Comparison of ENCODE assay signal across 8 mouse cellular contexts in the genomic region with DNA sequence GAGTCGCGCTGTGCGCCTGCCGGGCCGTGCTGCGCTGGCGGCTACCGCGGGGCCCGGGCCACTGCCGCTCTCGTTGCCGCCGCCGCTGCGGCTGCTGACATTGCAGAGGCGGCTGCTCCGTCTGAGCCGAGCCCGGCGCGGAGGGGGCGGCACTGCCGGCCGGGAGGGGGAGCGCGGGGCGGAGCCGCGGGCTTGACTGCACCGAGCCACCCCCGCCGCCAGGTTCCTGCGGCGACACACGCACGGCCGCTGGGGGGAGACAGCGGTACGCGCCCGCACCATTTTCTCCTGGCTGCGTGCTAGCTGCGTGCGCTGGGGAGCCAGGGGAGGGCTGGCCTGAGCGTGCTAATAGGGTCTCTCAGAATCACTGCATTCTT. TPM values are rescaled to one million over a fixed set of nuclear protein-coding genes. Genes with fewer than 3 reads are reported as not detected.
DNase-seq lines count a peak whose midpoint lies in the region; ATAC-seq and TF ChIP-seq lines count a peak whose summit lies in the region.

A gene (minus strand): TSS at position 131 of the 377 bp plus-strand sequence.

- peak within 1 kb of the TSS; percentile 56 for H3K4me3 ChIP-seq in embryonic fibroblast, embryonic 13.5 days (ENCODE audit: insufficient read depth, low read length)
- peak within 1 kb of the TSS; percentile 66 for H3K4me3 ChIP-seq in heart, embryonic 12.5 days
- H3K4me3 ChIP-seq in kidney, embryonic 14.5 days (ENCODE audit: low read length) = peak within 1 kb of the TSS; percentile 67
- peak within 1 kb of the TSS; percentile 72 for H3K4me3 ChIP-seq in limb, embryonic 12.5 days (replicated peaks)
- peak within 1 kb of the TSS; percentile 70 for H3K4me3 ChIP-seq in midbrain, embryonic 13.5 days (replicated peaks)

- H3K36me3 ChIP-seq in heart, embryonic 12.5 days = no peaks in the 10 kb centered on the region
- no peaks in the 10 kb centered on the region for H3K36me3 ChIP-seq in kidney, embryonic 14.5 days (ENCODE audit: control insufficient read depth, insufficient read depth, low read length)
- H3K36me3 ChIP-seq in limb, embryonic 12.5 days = no peaks in the 10 kb centered on the region
- no peaks in the 10 kb centered on the region for H3K36me3 ChIP-seq in midbrain, embryonic 13.5 days

- TF ChIP-seq CTCF in brain, embryonic 14.5 days (IDR thresholded peaks at IDR 0.05; ENCODE audit: borderline replicate concordance, extremely low read depth, insufficient read depth, insufficient read length) = peak; percentile 92
- peak; percentile 90 for TF ChIP-seq CTCF in embryonic fibroblast, embryonic 13.5 days (IDR thresholded peaks at IDR 0.05; ENCODE audit: borderline replicate concordance, insufficient read depth, low read length)

- H3K4me2 ChIP-seq in heart, embryonic 12.5 days = peak within 1 kb of the TSS; percentile 99
- H3K4me2 ChIP-seq in kidney, embryonic 14.5 days (replicated peaks; ENCODE audit: low read depth, low read length) = peak within 1 kb of the TSS; percentile 98
- peak within 1 kb of the TSS; percentile 98 for H3K4me2 ChIP-seq in limb, embryonic 12.5 days
- peak within 1 kb of the TSS; percentile 79 for H3K4me2 ChIP-seq in midbrain, embryonic 13.5 days (replicated peaks)

- peak; percentile 97 for DNase-seq in brain, embryonic 14.5 days (ENCODE audit: low read depth)
- DNase-seq in spleen, adult 18-20 months = peak; percentile 15 to 42

- H3K27me3 ChIP-seq in heart, embryonic 12.5 days (replicated peaks) = peaks cover 51% of the 10 kb centered on the region
- peaks cover 38% of the 10 kb centered on the region for H3K27me3 ChIP-seq in kidney, embryonic 14.5 days (ENCODE audit: control insufficient read depth, insufficient read depth, low read length)
- peaks cover 71% of the 10 kb centered on the region for H3K27me3 ChIP-seq in limb, embryonic 12.5 days
- peaks cover 22% of the 10 kb centered on the region; the same call in 1 of the 2 replicates for H3K27me3 ChIP-seq in midbrain, embryonic 13.5 days

- peak; percentile 90 for ATAC-seq in heart, embryonic 12.5 days (ENCODE audit: insufficient number of reproducible peaks, low FRiP score)
- ATAC-seq in kidney, embryonic 14.5 days (ENCODE audit: low FRiP score, low TSS enrichment) = peak; percentile 93
- peak; percentile 89 for ATAC-seq in limb, embryonic 12.5 days (ENCODE audit: insufficient number of reproducible peaks, insufficient read depth, low FRiP score, low TSS enrichment, low read depth)
- peak; percentile 95 for ATAC-seq in midbrain, embryonic 13.5 days
- ATAC-seq in erythroid progenitor cell, adult 5-6 weeks (replicated peaks; ENCODE audit: low FRiP score, poor library complexity, severe bottlenecking) = no peak

- TF ChIP-seq POLR2A in brain, embryonic 14.5 days (IDR thresholded peaks at IDR 0.05; ENCODE audit: borderline replicate concordance, extremely low read depth, insufficient read depth, insufficient read length, poor library complexity, severe bottlenecking) = peak; percentile 99
- TF ChIP-seq POLR2A in embryonic fibroblast, embryonic 13.5 days (IDR thresholded peaks at IDR 0.05; ENCODE audit: low read depth, low read length) = peak; percentile 47

- no peaks in the 10 kb centered on the region for H3K4me1 ChIP-seq in embryonic fibroblast, embryonic 13.5 days (ENCODE audit: control insufficient read depth, insufficient read depth, low read length)
- peaks cover 12% of the 10 kb centered on the region for H3K4me1 ChIP-seq in heart, embryonic 12.5 days (replicated peaks)
- H3K4me1 ChIP-seq in kidney, embryonic 14.5 days (ENCODE audit: control insufficient read depth, insufficient read depth, low read length) = 0 out of 2 replicates have a peak, but pooled peaks cover 6% of the 10 kb centered on the region
- H3K4me1 ChIP-seq in limb, embryonic 12.5 days (replicated peaks) = peaks cover 19% of the 10 kb centered on the region
- peaks cover 42% of the 10 kb centered on the region for H3K4me1 ChIP-seq in midbrain, embryonic 13.5 days (replicated peaks)

- under 1% methylated on average over 31 of the region's 46 CpGs for WGBS in heart, embryonic 12.5 days
- WGBS in kidney, embryonic 14.5 days = 2% methylated on average over 36 of the region's 46 CpGs
- 1% methylated on average over 21 of the region's 46 CpGs for WGBS in limb, embryonic 12.5 days
- WGBS in midbrain, embryonic 13.5 days = under 1% methylated on average over 39 of the region's 46 CpGs

- peak within 1 kb of the TSS; percentile 81 for H3K9ac ChIP-seq in heart, embryonic 12.5 days
- peak within 1 kb of the TSS; percentile 60 for H3K9ac ChIP-seq in kidney, embryonic 14.5 days (ENCODE audit: low read depth, low read length)
- peak within 1 kb of the TSS; percentile 71 for H3K9ac ChIP-seq in limb, embryonic 12.5 days (replicated peaks)
- H3K9ac ChIP-seq in midbrain, embryonic 13.5 days (replicated peaks) = peak within 1 kb of the TSS; percentile 95

- no peak within 1 kb of the TSS for H3K27ac ChIP-seq in embryonic fibroblast, embryonic 13.5 days (ENCODE audit: insufficient read depth, low read length)
- no peak within 1 kb of the TSS for H3K27ac ChIP-seq in heart, embryonic 12.5 days (ENCODE audit: poor library complexity, severe bottlenecking)
- H3K27ac ChIP-seq in kidney, embryonic 14.5 days (ENCODE audit: low read depth, low read length) = no peak within 1 kb of the TSS
- H3K27ac ChIP-seq in limb, embryonic 12.5 days = peak within 1 kb of the TSS; percentile 45; the same call in 1 of the 2 replicates
- H3K27ac ChIP-seq in midbrain, embryonic 13.5 days = peak within 1 kb of the TSS; percentile 97

- H3K9me3 ChIP-seq in heart, embryonic 12.5 days (replicated peaks) = no peaks in the 10 kb centered on the region
- no peaks in the 10 kb centered on the region for H3K9me3 ChIP-seq in kidney, embryonic 14.5 days (ENCODE audit: control insufficient read depth, low read length)
- 0 out of 2 replicates have a peak, but pooled peaks cover 4% of the 10 kb centered on the region for H3K9me3 ChIP-seq in limb, embryonic 12.5 days
- H3K9me3 ChIP-seq in midbrain, embryonic 13.5 days = no peaks in the 10 kb centered on the region

RNA-seq across cellular contexts. Expression of the gene that starts here (rescaled TPM):
- polyA plus RNA-seq in brain, embryonic 14.5 days (2012; rRNA removed) = 66.3 and 122 TPM in 2 replicates
- polyA plus RNA-seq in embryonic fibroblast, embryonic 13.5 days (2011; ENCODE audit: insufficient read length, low read depth, missing spikeins) = 1.0 and 1.7 TPM in 2 replicates
- polyA plus RNA-seq in heart, embryonic 12.5 days (2016; fragmentation: Nextera tagmentation; extraction: Ambion mirVana) = 0.54 and 0.70 TPM in 2 replicates
- polyA plus RNA-seq in kidney, embryonic 14.5 days (2014; fragmentation: Nextera tagmentation; extraction: Ambion mirVana) = 0.73 and 1.1 TPM in 2 replicates
- polyA plus RNA-seq in limb, embryonic 12.5 days (2016; fragmentation: Nextera tagmentation; extraction: Ambion mirVana) = 2.5 and 2.9 TPM in 2 replicates
- 16.2 and 17.0 TPM in 2 replicates for polyA plus RNA-seq in midbrain, embryonic 13.5 days (2015; fragmentation: Nextera tagmentation; extraction: Ambion mirVana)
- total RNA-seq in erythroid progenitor cell, adult 5-6 weeks (2015; ENCODE audit: low replicate concordance) = not detected in 2 replicates
- total RNA-seq in erythroid progenitor cell, adult 5-6 weeks (2017; ENCODE audit: low replicate concordance) = not detected in 2 replicates

Comparison
In these comparisons a context has a peak if more than half of its experiments do, and no peak if none do; other contexts are left out.
1. Peak in ATAC-seq, H3K4me3 ChIP-seq, H3K9ac ChIP-seq and H3K4me2 ChIP-seq in heart, embryonic 12.5 days; RNA of the gene not detected or under 1 TPM.
2. H3K27ac ChIP-seq: peak in limb, embryonic 12.5 days (single experiment) and midbrain, embryonic 13.5 days (single experiment); none in embryonic fibroblast, embryonic 13.5 days (single experiment), heart, embryonic 12.5 days (single experiment) and kidney, embryonic 14.5 days (single experiment).
3. Peak in every context shown above with its lines, with median percentiles within 50 percentile points of each other: H3K4me3 ChIP-seq, H3K4me2 ChIP-seq and H3K9ac ChIP-seq.